In genomic region chrX:51012280-51012679, GRCm38 (mm10) we compare ENCODE assay signal across 19 mouse cellular contexts.
"Had no signal": no experiment of that assay in that cellular context is flagged by ENCODE, and none has a peak within 500 bp of the region (broad histone marks: within the 10 kb centered on the region; RNA-seq: fewer than 3 reads in every experiment).

No protein-coding gene starts in this region.

- ATAC-seq: liver, postnatal 0 days; lung, postnatal 0 days; midbrain, embryonic 13.5 days; midbrain, embryonic 15.5 days had no signal

- H3K36me3 ChIP-seq: lung, embryonic 15.5 days; midbrain, embryonic 15.5 days; neural tube, embryonic 13.5 days; neural tube, embryonic 15.5 days; stomach, embryonic 15.5 days had no signal

- H3K4me3 ChIP-seq: liver, embryonic 13.5 days; liver, embryonic 15.5 days; lung, embryonic 15.5 days; megakaryocyte, embryonic 14.5 days; midbrain, embryonic 13.5 days; midbrain, embryonic 15.5 days; neural tube, embryonic 13.5 days; neural tube, embryonic 15.5 days; stomach, embryonic 15.5 days had no signal

- H3K27me3 ChIP-seq: liver, embryonic 13.5 days; liver, embryonic 15.5 days; midbrain, embryonic 13.5 days; midbrain, embryonic 15.5 days; neural tube, embryonic 13.5 days; neural tube, embryonic 15.5 days; stomach, embryonic 15.5 days had no signal

- H3K4me1 ChIP-seq: liver, embryonic 15.5 days; lung, embryonic 15.5 days; megakaryocyte, embryonic 14.5 days; stomach, embryonic 15.5 days had no signal

- DNase-seq: liver, embryonic 13.5 days; liver, postnatal 0 days; lung, adult 2 months; right cerebral cortex, postnatal 25 days; right cerebral cortex, postnatal 4 days; thymus, adult 2 months; thymus, postnatal 25 days; thymus, postnatal 4 days had no signal

- H3K27ac ChIP-seq: liver, embryonic 13.5 days; liver, embryonic 15.5 days; lung, embryonic 15.5 days; macrophage; midbrain, embryonic 13.5 days; midbrain, embryonic 15.5 days; neural tube, embryonic 13.5 days; neural tube, embryonic 15.5 days; stomach, embryonic 15.5 days; stomach, postnatal 0 days had no signal
